Mouse (Mus musculus): ENCODE data around the gene Gm9040. TPM values are rescaled to one million over a fixed set of nuclear protein-coding genes. Genes with fewer than 3 reads are reported as not detected.
"Not testable (repeated sequence)": the region's sequence is repeated elsewhere in the genome, so short reads cannot be mapped to it uniquely, and the experiment has no call there.

Gene Gm9040
- polyA plus RNA-seq, 1 experiment from 2014 or later: not detected

DNA sequence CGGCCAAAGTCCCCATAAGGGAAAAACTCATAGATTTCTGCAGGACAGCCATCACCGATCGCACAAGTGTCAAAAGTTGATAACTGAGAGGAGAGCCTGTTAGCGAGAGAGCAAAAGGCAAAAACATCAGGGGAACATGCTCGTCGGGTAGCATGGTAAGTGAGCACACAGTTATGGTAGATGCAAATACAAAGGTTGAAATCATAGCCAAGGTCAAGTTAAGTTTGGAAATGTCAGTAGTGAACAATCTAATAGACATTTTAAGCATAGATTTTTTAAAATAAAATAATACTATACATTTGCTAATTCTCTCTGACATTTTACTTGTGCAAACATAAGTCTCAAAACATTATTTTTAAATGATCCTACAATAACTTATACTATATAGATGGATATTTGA is 31.8 kb downstream of the Gm9040 start, which contains the start of gene Iltifb:
Iltifb (minus strand) TSS at position 101 of the 400 bp plus-strand sequence.
- Histone ChIP-seq H3K4me3 (replicated peaks; ENCODE audit: low read length) (no peak within 1 kb of the TSS), H3K4me1 (replicated peaks; ENCODE audit: control insufficient read depth, insufficient read depth, low read length) (no peaks in the 10 kb centered on the region), H3K9me3 (ENCODE audit: control insufficient read depth, low read length) (no peaks in the 10 kb centered on the region), H3K4me2 (ENCODE audit: low read length) (no peak within 1 kb of the TSS), H3K27me3 (replicated peaks; ENCODE audit: control insufficient read depth, insufficient read depth, low read length) (no peaks in the 10 kb centered on the region), H3K9ac (replicated peaks; ENCODE audit: low read depth, low read length) (no peak within 1 kb of the TSS), H3K27ac (ENCODE audit: low read length) (no peak within 1 kb of the TSS), H3K36me3 (ENCODE audit: control insufficient read depth, insufficient read depth) (no peaks in the 10 kb centered on the region)
- WGBS: 92% methylated on average over 6 of the region's 6 CpGs
- ATAC-seq: no peak

- WGBS: 90% methylated on average over 1 of the region's 5 CpGs
- not testable (repeated sequence) for H3K4me2 ChIP-seq (ENCODE audit: low read length); H3K9ac ChIP-seq (replicated peaks; ENCODE audit: low read depth, low read length); H3K9me3 ChIP-seq (ENCODE audit: control insufficient read depth, low read length); H3K4me3 ChIP-seq (replicated peaks; ENCODE audit: low read length); H3K27me3 ChIP-seq (replicated peaks; ENCODE audit: control insufficient read depth, insufficient read depth, low read length); H3K36me3 ChIP-seq (ENCODE audit: control insufficient read depth, insufficient read depth); H3K4me1 ChIP-seq (replicated peaks; ENCODE audit: control insufficient read depth, insufficient read depth, low read length); H3K27ac ChIP-seq (ENCODE audit: low read length); ATAC-seq
Observed at GRCm38 (mm10) chr10:118283016-118283415, 43.8 kb downstream of the Gm9040 start.

DNA sequence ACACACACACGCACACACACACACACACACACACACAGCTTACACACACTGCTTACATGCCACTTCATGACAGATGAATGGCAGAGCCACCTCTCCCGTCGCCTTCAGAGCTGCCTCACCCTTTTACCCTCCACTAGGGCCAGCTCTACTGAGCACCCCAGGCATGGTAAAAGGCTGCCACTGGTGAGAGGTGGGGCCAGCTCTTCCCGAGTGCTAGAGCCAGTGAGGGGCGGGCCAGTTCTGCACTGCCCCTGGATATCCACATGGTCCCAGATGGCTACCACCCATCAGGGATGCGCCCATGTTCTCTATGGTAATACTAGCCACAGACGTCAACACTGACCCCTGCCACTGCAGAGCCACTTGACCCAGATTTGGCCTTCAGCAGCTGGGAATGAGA is 44.2 kb downstream of the Gm9040 start:
- not testable (repeated sequence) for H3K9ac ChIP-seq (replicated peaks; ENCODE audit: low read depth, low read length); H3K4me2 ChIP-seq (ENCODE audit: low read length); H3K27ac ChIP-seq (ENCODE audit: low read length); H3K9me3 ChIP-seq (ENCODE audit: control insufficient read depth, low read length); H3K4me3 ChIP-seq (replicated peaks; ENCODE audit: low read length); ATAC-seq; H3K4me1 ChIP-seq (replicated peaks; ENCODE audit: control insufficient read depth, insufficient read depth, low read length); H3K27me3 ChIP-seq (replicated peaks; ENCODE audit: control insufficient read depth, insufficient read depth, low read length); H3K36me3 ChIP-seq (ENCODE audit: control insufficient read depth, insufficient read depth)
- WGBS: 93% methylated on average over 6 of the region's 7 CpGs

DNA sequence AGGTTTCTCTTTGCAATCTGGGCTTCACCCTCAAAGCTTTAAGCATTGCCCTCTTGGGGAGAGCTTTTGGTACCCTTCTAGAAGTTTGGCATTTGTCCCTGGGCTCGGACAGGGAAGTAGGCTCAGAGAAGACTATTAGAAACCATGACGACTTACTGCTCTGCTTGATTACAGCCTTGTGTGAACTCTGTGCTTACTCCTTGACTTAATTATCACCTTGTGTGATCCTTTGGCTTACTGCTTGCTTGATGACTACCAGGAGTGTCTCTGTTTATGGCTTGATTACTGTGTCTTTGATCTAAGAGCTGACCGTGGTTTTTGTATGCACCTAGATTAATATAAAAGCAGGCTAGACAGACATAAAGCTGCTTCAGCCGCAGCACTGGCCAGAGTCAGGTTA is 48.7 kb downstream of the Gm9040 start:
- not testable (repeated sequence) for H3K9me3 ChIP-seq (ENCODE audit: control insufficient read depth, low read length); H3K4me2 ChIP-seq (ENCODE audit: low read length); H3K27me3 ChIP-seq (replicated peaks; ENCODE audit: control insufficient read depth, insufficient read depth, low read length); H3K36me3 ChIP-seq (ENCODE audit: control insufficient read depth, insufficient read depth); ATAC-seq; H3K27ac ChIP-seq (ENCODE audit: low read length); H3K9ac ChIP-seq (replicated peaks; ENCODE audit: low read depth, low read length); H3K4me3 ChIP-seq (replicated peaks; ENCODE audit: low read length); H3K4me1 ChIP-seq (replicated peaks; ENCODE audit: control insufficient read depth, insufficient read depth, low read length)
- WGBS: no CpG with 5 or more reads among the region's 4 CpGs

Other genes with a start within 250 kb of the Gm9040 start
- 32.7 and 36.8 TPM in 2 replicates for gene Mdm1, start 185.2 kb downstream of the Gm9040 start, polyA plus RNA-seq (2015; fragmentation: Nextera tagmentation; extraction: Ambion mirVana)
- gene Il22, start 122.0 kb downstream of the Gm9040 start, polyA plus RNA-seq (2015; fragmentation: Nextera tagmentation; extraction: Ambion mirVana): not detected in 2 replicates
- 0.25 and 0.27 TPM in 2 replicates for gene Gm32717, start 86.2 kb downstream of the Gm9040 start, polyA plus RNA-seq (2015; fragmentation: Nextera tagmentation; extraction: Ambion mirVana)
- 0.25 and 0.27 TPM in 2 replicates for gene Gm32802, start 68.3 kb downstream of the Gm9040 start, polyA plus RNA-seq (2015; fragmentation: Nextera tagmentation; extraction: Ambion mirVana)
- gene Iltifb, start 31.9 kb downstream of the Gm9040 start, polyA plus RNA-seq (2015; fragmentation: Nextera tagmentation; extraction: Ambion mirVana): not detected in 2 replicates
- not detected in 2 replicates for gene Gm9044, start 5.4 kb upstream of the Gm9040 start, polyA plus RNA-seq (2015; fragmentation: Nextera tagmentation; extraction: Ambion mirVana)
- not detected in 2 replicates for gene Gm9045, start 10.9 kb upstream of the Gm9040 start, polyA plus RNA-seq (2015; fragmentation: Nextera tagmentation; extraction: Ambion mirVana)
- not detected in 2 replicates for gene Gm9046, start 16.3 kb upstream of the Gm9040 start, polyA plus RNA-seq (2015; fragmentation: Nextera tagmentation; extraction: Ambion mirVana)
- gene Gm9048, start 21.7 kb upstream of the Gm9040 start, polyA plus RNA-seq (2015; fragmentation: Nextera tagmentation; extraction: Ambion mirVana): not detected in 2 replicates
- not detected in 2 replicates for gene Gm9049, start 27.1 kb upstream of the Gm9040 start, polyA plus RNA-seq (2015; fragmentation: Nextera tagmentation; extraction: Ambion mirVana)
- gene Ifng, start 114.1 kb upstream of the Gm9040 start, polyA plus RNA-seq (2015; fragmentation: Nextera tagmentation; extraction: Ambion mirVana): not detected in 2 replicates

Data from forebrain, embryonic 16.5 days (tissue).